Mouse (Mus musculus) gastrocnemius, postnatal 36 days (tissue): ENCODE measurements at regions not wholly inside any gene's neighbourhood (a gene's known extent, or its start where the extent isn't known, plus 50 kb on each side); places are given as distances from the start of the nearest gene placed in this dataset.

ENCODE experiments used
- DNase-seq, 2 experiments: peaks; one replicate each; pipeline ENCODE4 v3.0.0; 2022
- intact Hi-C: fragments of 180-260 bp; cut with DNase I; formaldehyde crosslinking; loops from one replicate; pipeline ENCODE4 v1.15.1; 2025

- intact Hi-C loops, result no loop called here
Observed at GRCm38 (mm10) chr14:46536002-46536762, 145.7 kb upstream of the Bmp4 start.

GRCm38 (mm10) chr14:46532697-46533096, 142.2 kb upstream of the Bmp4 start:
- intact Hi-C loops, result no loop called here
- DNase-seq, result no peak

More at GRCm38 (mm10) chr14:46536002-46536762, 145.7 kb upstream of the Bmp4 start:
- DNase-seq, result no peak

DNA sequence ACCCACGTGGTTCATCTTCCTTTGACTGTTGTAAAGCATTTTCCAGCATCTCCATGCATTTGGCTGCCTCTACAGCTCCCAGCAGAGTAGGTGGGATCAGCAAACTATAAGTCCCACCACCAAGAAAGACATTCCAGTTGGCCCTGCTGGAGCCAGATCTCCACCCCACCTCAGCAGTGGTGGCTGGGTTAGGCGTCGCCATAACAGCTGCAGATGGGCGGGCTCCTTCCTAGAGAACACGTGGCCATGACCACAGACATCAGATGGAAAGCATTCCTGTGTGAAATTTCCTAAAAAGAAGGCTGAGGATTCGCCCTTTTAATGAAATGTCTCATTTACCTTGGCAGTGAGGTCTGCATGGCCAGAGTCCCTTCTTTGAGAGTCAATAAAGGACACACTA, 140.0 kb upstream of the Bmp4 start:
- DNase-seq, result no peak
- intact Hi-C loops, result no loop called here

- intact Hi-C loops, result no loop called here
- no peak for DNase-seq
Observed at GRCm38 (mm10) chr14:46529086-46529715, 138.7 kb upstream of the Bmp4 start.

DNA sequence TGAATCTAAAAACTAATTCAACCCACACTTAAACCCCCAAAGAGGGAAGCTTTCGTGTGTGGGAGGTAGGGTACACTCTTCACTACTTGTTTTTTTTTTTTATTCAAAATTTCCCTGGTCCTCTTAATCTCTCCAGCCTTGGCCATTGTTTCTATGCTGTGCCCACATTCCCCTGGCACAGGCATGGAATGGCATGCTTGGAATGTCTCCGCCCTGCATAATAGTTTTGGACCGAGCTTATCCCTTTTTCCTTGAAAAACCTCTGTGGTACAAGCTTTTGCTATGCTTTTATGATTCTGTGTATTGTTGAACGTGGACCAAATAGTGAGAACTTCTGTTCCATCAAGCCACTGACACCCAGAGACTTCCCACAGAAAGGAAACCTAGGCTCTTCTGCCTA, 126.8 kb upstream of the Bmp4 start:
- intact Hi-C loops, result no loop called here

DNA sequence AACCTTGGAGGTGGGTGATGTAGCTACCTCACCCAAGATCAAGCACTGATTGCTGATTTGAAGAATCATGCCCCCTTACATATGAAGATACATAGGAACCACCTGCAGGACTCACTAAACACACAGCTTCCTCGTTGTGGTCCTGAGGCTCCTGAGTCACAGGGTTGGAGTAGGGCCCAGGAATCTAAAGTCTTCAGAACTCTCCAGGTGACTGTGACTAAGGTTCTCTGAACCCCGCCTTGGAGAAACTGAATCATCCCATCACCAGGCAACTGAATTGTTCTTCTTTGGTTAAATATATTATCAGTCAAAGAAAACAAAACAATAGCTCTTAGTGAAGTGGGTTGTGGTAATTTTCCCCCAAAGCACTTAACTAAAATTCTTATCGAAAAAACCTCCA, 125.8 kb upstream of the Bmp4 start:
- DNase-seq, result no peak
- intact Hi-C loops, result no loop called here

More for the DNA sequence above, 126.8 kb upstream of the Bmp4 start:
- DNase-seq, result no peak

GRCm38 (mm10) chr14:46514262-46514932, 123.9 kb upstream of the Bmp4 start:
- intact Hi-C loops, result no loop called here
- no peak for DNase-seq

- DNase-seq, result no peak
- intact Hi-C loops, result no loop called here
Observed at GRCm38 (mm10) chr14:46512118-46512517, 121.6 kb upstream of the Bmp4 start.

- intact Hi-C loops, result no loop called here
- DNase-seq, result no peak
Observed at GRCm38 (mm10) chr14:46508871-46509270, 118.4 kb upstream of the Bmp4 start.

DNA sequence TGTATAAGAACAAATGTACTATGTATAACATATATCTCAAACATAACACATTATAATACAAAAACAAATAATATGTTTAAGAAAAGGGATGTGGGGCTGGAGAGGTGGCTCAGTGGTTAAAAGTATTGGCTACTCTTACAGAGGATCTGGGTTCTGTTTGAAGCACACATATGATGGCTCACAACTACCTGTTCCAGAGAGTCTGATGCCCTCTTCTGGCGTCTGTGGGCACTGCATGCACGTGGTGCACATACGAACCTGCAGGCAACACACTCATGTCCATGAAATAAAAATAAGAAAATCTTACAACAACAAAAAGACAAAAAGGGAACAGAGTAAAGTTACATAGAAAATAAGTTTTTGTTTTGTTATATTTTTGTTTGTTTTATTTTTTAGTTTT, 114.8 kb upstream of the Bmp4 start:
- no peak for DNase-seq
- intact Hi-C loops, result no loop called here

- intact Hi-C loops, result no loop called here
- no peak for DNase-seq
Observed at GRCm38 (mm10) chr14:46491601-46492000, 101.1 kb upstream of the Bmp4 start.

GRCm38 (mm10) chr14:46491182-46491581, 100.7 kb upstream of the Bmp4 start:
- intact Hi-C loops, result no loop called here
- no peak for DNase-seq

DNA sequence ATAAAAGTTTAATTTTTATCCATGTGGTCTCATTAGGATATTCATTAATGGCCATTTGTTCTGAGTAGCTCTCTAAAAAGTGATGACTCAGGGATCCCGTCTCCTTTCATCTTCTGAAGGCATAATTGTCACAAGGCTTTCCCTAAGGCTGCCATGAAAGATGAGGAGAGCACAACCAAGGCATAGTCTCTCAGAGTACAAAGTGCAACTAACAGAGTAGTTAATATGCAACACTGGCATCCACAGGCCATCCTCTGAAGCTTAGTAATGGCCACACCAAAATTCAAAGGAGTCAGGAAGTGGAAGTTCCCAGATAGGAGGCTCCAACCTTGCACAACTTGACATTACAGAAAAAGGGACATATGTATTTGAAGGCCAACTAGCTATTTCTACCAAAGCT, 97.1 kb upstream of the Bmp4 start:
- DNase-seq, result no peak
- intact Hi-C loops, result no loop called here

DNA sequence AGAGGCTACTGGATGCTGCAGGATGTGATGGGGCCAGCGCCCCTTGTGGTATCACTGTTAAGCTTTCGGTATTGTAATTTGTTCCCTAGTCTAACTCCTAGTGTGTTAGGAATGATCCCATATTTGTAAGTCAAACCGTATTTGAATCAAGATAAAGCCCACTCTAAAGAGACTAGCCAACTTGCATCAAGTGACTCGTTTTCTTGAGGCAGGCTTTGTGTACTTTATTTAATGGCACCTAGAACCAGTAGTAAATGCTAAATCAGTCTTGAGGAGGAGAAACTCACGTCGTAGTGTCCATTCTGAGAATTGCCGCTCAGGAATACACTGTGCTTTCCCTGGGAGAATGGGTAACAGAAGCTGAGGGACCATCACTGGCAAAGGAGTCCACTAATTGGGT, 89.9 kb upstream of the Bmp4 start:
- intact Hi-C loops, result no loop called here
- no peak for DNase-seq

- intact Hi-C loops, result no loop called here
- no peak for DNase-seq
Observed at GRCm38 (mm10) chr14:46475945-46476344, 85.5 kb upstream of the Bmp4 start.

DNA sequence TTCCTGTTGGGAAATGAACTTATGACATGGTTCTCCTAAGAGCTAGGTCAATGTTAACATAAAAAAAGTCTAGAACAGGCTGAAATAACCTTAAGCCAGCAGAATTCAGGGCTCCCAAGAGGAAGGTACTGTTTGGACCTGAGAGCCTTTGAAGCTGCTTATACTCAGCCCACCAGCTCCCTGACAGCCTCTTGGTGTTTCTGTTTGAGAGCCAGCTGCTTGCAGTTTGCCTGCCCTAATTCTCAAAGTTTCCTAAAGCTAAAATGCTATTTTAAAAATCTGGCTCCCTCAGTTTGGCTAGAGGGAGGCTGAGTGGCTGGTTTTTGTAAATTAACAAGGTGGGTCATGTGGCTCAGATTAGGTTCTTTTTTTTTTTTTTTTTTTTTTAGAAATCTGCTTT, 72.5 kb upstream of the Bmp4 start:
- intact Hi-C loops, result no loop called here
- DNase-seq, result no peak

DNA sequence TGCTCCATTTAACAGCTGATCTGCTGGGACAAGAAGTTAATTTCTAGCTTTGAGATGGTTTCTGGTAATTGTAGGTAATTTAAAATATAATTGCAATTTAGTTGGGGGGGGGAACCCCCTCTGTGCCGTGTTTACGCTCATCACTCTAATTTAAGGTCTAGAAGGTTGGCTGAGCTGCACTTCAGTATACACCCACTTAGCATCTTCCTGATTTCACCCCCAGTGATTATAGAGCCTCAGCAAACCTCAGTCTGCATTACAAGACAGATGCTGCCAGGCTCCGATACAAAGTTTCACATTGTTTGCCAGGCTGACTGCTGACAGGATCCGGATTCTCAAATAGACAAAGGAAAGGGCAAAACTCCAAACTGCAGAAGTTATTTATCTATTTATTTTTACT, 71.5 kb upstream of the Bmp4 start:
- DNase-seq, result no peak
- intact Hi-C loops, result no loop called here

GRCm38 (mm10) chr14:46454500-46454899, 64.0 kb upstream of the Bmp4 start:
- intact Hi-C loops, result no loop called here
- DNase-seq, result no peak

DNA sequence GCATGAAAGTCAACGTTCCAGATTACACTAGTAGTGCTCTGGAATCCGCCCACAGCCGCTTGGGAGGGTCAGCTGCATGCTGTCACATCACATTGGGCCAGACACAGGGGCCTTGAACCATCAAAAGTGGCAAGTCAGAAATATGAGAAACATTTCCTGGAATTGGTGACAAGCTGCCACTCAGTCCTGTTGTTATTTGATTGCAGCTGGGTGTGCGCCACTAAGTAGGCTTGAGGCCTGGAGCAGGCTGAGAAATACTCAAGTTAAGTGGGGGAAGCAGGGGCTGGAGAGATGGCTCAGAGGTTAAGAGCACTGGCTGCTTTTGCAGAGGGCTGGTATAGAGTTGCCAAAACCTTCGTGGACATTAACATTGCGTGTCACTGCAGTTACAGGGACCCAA, 51.2 kb upstream of the Bmp4 start:
- DNase-seq, result no peak

More for the DNA sequence above, 51.2 kb upstream of the Bmp4 start:
- intact Hi-C loops, result no loop called here
